Mouse (Mus musculus) MEL (cell line): ENCODE results near the gene Emp2. TPM values are rescaled to one million over a fixed set of nuclear protein-coding genes. Genes with fewer than 3 reads are reported as not detected.

ENCODE experiments used
- DNase-seq: peaks from one replicate; pipeline ENCODE4 v3.0.0; 2011; ENCODE audit warnings: low read depth, low spot score
- H3K27ac ChIP-seq: 2 replicates; pipeline ENCODE4 v1.5.1; 2012; ENCODE audit warnings: low read depth, mild to moderate bottlenecking, control low read depth, low read length, moderate library complexity; ENCODE audit not compliant: control insufficient read depth
- H3K27me3 ChIP-seq, 2 experiments: fragments of 150-350 bp in 1 of 2; sonication (generic) in 1 of 2; 2 replicates each; pipeline ENCODE4 v1.6.1; 2012; ENCODE audit warnings: low read length in 2 of 2, mild to moderate bottlenecking in 2 of 2, improper control_type of control experiment in 1 of 2, moderate library complexity in 1 of 2; ENCODE audit not compliant: insufficient read depth in 2 of 2, control insufficient read depth in 1 of 2
- H3K36me3 ChIP-seq, 2 experiments: 2 replicates each; pipeline ENCODE4 v1.6.1; 2012 to 2014; ENCODE audit warnings: low read length in 2 of 2, improper control_type of control experiment in 1 of 2, inconsistent platforms in 1 of 2, mild to moderate bottlenecking in 1 of 2; ENCODE audit not compliant: insufficient read depth in 2 of 2, control insufficient read depth in 1 of 2
- H3K4me1 ChIP-seq, 2 experiments: fragments of 150-350 bp in 1 of 2; sonication (generic) in 1 of 2; 2 replicates each; pipeline ENCODE4 v1.6.1; 2012; ENCODE audit warnings: low read length in 2 of 2, improper control_type of control experiment in 1 of 2, mild to moderate bottlenecking in 1 of 2; ENCODE audit not compliant: insufficient read depth in 2 of 2, control insufficient read depth in 1 of 2
- H3K4me3 ChIP-seq, 2 experiments: fragments of 150-350 bp in 1 of 2; sonication (generic) in 1 of 2; 2 replicates each; pipeline ENCODE4 v1.5.1; 2012; ENCODE audit warnings: low read depth in 2 of 2, low read length in 2 of 2, mild to moderate bottlenecking in 2 of 2, moderate library complexity in 2 of 2, control low read depth in 1 of 2, improper control_type of control experiment in 1 of 2; ENCODE audit not compliant: control insufficient read depth in 1 of 2, insufficient read depth in 1 of 2
- H3K79me2 ChIP-seq: 2 replicates; pipeline ENCODE4 v1.6.1; 2012; ENCODE audit warnings: mild to moderate bottlenecking, low read length, moderate library complexity; ENCODE audit not compliant: control insufficient read depth, poor library complexity, insufficient read depth
- H3K9ac ChIP-seq: 2 replicates; pipeline ENCODE4 v1.6.1; 2012; ENCODE audit warnings: low read depth, mild to moderate bottlenecking, control low read depth, low read length, moderate library complexity; ENCODE audit not compliant: control insufficient read depth, poor library complexity, severe bottlenecking
- H3K9me3 ChIP-seq: fragments of 150-350 bp; sonication (generic); replicated peaks from 2 replicates; pipeline ENCODE4 v1.6.1; 2012; ENCODE audit warnings: mild to moderate bottlenecking, low read length, improper control_type of control experiment, moderate library complexity; ENCODE audit not compliant: insufficient read depth
- CHD1 ChIP-seq: IDR thresholded peaks from 2 replicates; pipeline ENCODE4 v1.6.1; 2012; ENCODE audit warnings: low read depth, mild to moderate bottlenecking, inconsistent platforms, low read length, improper control_type of control experiment
- E2F4 ChIP-seq: IDR thresholded peaks from 2 replicates; pipeline ENCODE4 v1.6.1; 2011; ENCODE audit warnings: low read depth, low read length, improper control_type of control experiment, borderline replicate concordance
- HCFC1 ChIP-seq: IDR thresholded peaks from 2 replicates; pipeline ENCODE4 v1.6.1; 2012; ENCODE audit warnings: low read depth, mild to moderate bottlenecking, inconsistent platforms, low read length, improper control_type of control experiment, moderate library complexity
- JUND ChIP-seq: IDR thresholded peaks from 2 replicates; pipeline ENCODE4 v1.6.1; 2011; ENCODE audit warnings: low read depth, mild to moderate bottlenecking, improper control_type of control experiment, low read length
- KAT2A ChIP-seq: conservative IDR thresholded peaks from 2 replicates; pipeline ENCODE4 v1.6.1; 2012; ENCODE audit warnings: low read depth, low read length, improper control_type of control experiment, inconsistent platforms
- MAX ChIP-seq: IDR thresholded peaks from 2 replicates; pipeline ENCODE4 v1.6.1; 2011; ENCODE audit warnings: low read length, improper control_type of control experiment
- MAZ ChIP-seq: IDR thresholded peaks from 2 replicates; pipeline ENCODE4 v1.6.1; 2012; ENCODE audit warnings: low read depth, mild to moderate bottlenecking, inconsistent platforms, low read length, improper control_type of control experiment
- MXI1 ChIP-seq: IDR thresholded peaks from 2 replicates; pipeline ENCODE4 v1.6.1; 2011; ENCODE audit warnings: mild to moderate bottlenecking, low read depth, low read length, improper control_type of control experiment
- MYB ChIP-seq: IDR thresholded peaks from 2 replicates; pipeline ENCODE4 v1.6.1; 2011; ENCODE audit warnings: mild to moderate bottlenecking, low read depth, low read length, improper control_type of control experiment
- POLR2A ChIP-seq, 2 experiments: IDR thresholded peaks; 2 replicates each; pipeline ENCODE4 v1.6.1; 2011 to 2012; ENCODE audit warnings: low read length in 2 of 2, mild to moderate bottlenecking in 2 of 2, control low read depth in 1 of 2, improper control_type of control experiment in 1 of 2, low read depth in 1 of 2, moderate library complexity in 1 of 2; ENCODE audit not compliant: control insufficient read depth in 1 of 2, insufficient read depth in 1 of 2, poor library complexity in 1 of 2
- POLR2AphosphoS2 ChIP-seq: IDR thresholded peaks from 2 replicates; pipeline ENCODE4 v1.6.1; 2011; ENCODE audit warnings: low read length, improper control_type of control experiment
- POLR2AphosphoS5 ChIP-seq: IDR thresholded peaks from 2 replicates; pipeline ENCODE4 v1.6.1; 2012; ENCODE audit warnings: low read depth, borderline replicate concordance, mild to moderate bottlenecking, inconsistent platforms, low read length, moderate library complexity, mixed read lengths
- RAD21 ChIP-seq: IDR thresholded peaks from 2 replicates; pipeline ENCODE4 v1.6.1; 2011; ENCODE audit warnings: mild to moderate bottlenecking, low read depth, low read length, improper control_type of control experiment
- SMC3 ChIP-seq: IDR thresholded peaks from 2 replicates; pipeline ENCODE4 v1.6.1; 2011; ENCODE audit warnings: low read depth, low read length, improper control_type of control experiment
- TBP ChIP-seq: IDR thresholded peaks from 2 replicates; pipeline ENCODE4 v1.8.0; 2011; ENCODE audit warnings: low read depth, low read length, improper control_type of control experiment
- TCF12 ChIP-seq: IDR thresholded peaks from 2 replicates; pipeline ENCODE4 v1.6.1; 2014; ENCODE audit warnings: low read depth, mild to moderate bottlenecking, inconsistent platforms, low read length, improper control_type of control experiment, moderate library complexity
- USF1 ChIP-seq: IDR thresholded peaks from 2 replicates; pipeline ENCODE4 v1.6.1; 2014; ENCODE audit warnings: low read depth, mild to moderate bottlenecking, inconsistent platforms, low read length, improper control_type of control experiment, moderate library complexity
- USF2 ChIP-seq, 2 experiments: IDR thresholded peaks; 2 replicates each; pipeline ENCODE4 v1.6.1; 2011 to 2012; ENCODE audit warnings: improper control_type of control experiment in 2 of 2, low read length in 2 of 2, borderline replicate concordance in 1 of 2, inconsistent platforms in 1 of 2, low read depth in 1 of 2, mild to moderate bottlenecking in 1 of 2; ENCODE audit not compliant: insufficient read depth in 1 of 2
- ZMIZ1 ChIP-seq: IDR thresholded peaks from 2 replicates; pipeline ENCODE4 v1.6.1; 2012; ENCODE audit warnings: low read depth, mild to moderate bottlenecking, inconsistent platforms, low read length, improper control_type of control experiment, moderate library complexity
- ZNF384 ChIP-seq: IDR thresholded peaks from 2 replicates; pipeline ENCODE4 v1.6.1; 2012; ENCODE audit warnings: low read depth, mild to moderate bottlenecking, inconsistent platforms, low read length, improper control_type of control experiment
- polyA plus RNA-seq, 2 experiments: library from polyadenylated mRNA; stranded (reverse) in 1 of 2; unstranded in 1 of 2; fragments of >175 nt in 1 of 2; fragments of >200 nt in 1 of 2; gene quantifications; 2 replicates each; pipeline versions ENCODE4 v1.2.1 to v1.2.4; 2012; ENCODE audit warnings: low replicate concordance in 2 of 2, low read depth in 1 of 2; ENCODE audit not compliant: insufficient read length in 2 of 2, insufficient read depth in 1 of 2, missing spikeins in 1 of 2
- total RNA-seq: library from RNA; depleted of rRNA; stranded (reverse); fragments of 300-350 nt; gene quantifications from 2 replicates; pipeline ENCODE4 v1.2.3, GENCODE M21; 2012

Gene Emp2
- total and polyA plus RNA-seq, 3 experiments: not detected

GRCm38 (mm10) chr16:10349876-10350275 lies 36.1 kb upstream of the Emp2 start:
- no peak overlapping the region for H3K4me3 ChIP-seq
- H3K27ac ChIP-seq: no peak overlapping the region
- DNase-seq: no peak
- no peaks in the 10 kb centered on the region for H3K36me3 ChIP-seq
- no peak overlapping the region for H3K9ac ChIP-seq
- no peaks in the 10 kb centered on the region for H3K79me2 ChIP-seq
- no peaks in the 10 kb centered on the region for H3K9me3 ChIP-seq
- TF ChIP-seq JUND (no peak), SMC3 (no peak), MYB (no peak), KAT2A (no peak), POLR2AphosphoS2 (no peak), TCF12 (no peak), POLR2A (IDR thresholded peaks at IDR 0.05; ENCODE audit: control insufficient read depth in 1 of 2, insufficient read depth in 1 of 2, low read depth in 1 of 2, low read length in 2 of 2, poor library complexity in 1 of 2) (no peak), USF2 (IDR thresholded peaks at IDR 0.05; ENCODE audit: borderline replicate concordance in 1 of 2, insufficient read depth in 1 of 2, low read depth in 1 of 2, low read length in 2 of 2) (no peak)
- no peaks in the 10 kb centered on the region for H3K27me3 ChIP-seq
- no peaks in the 10 kb centered on the region for H3K4me1 ChIP-seq

GRCm38 (mm10) chr16:10349436-10349835 lies 35.7 kb upstream of the Emp2 start:
- Histone ChIP-seq H3K9ac (no peak overlapping the region), H3K27ac (no peak overlapping the region), H3K9me3 (no peaks in the 10 kb centered on the region), H3K79me2 (no peaks in the 10 kb centered on the region), H3K4me1 (no peaks in the 10 kb centered on the region), H3K27me3 (no peaks in the 10 kb centered on the region), H3K4me3 (no peak overlapping the region), H3K36me3 (no peaks in the 10 kb centered on the region)
- no peak for DNase-seq
- no peak for TF ChIP-seq KAT2A
- TF ChIP-seq HCFC1: no peak
- TF ChIP-seq POLR2AphosphoS5: no peak
- no peak for TF ChIP-seq MAX
- TF ChIP-seq E2F4: no peak
- TF ChIP-seq JUND: no peak
- TF ChIP-seq ZMIZ1: no peak
- TF ChIP-seq MAZ: no peak
- TF ChIP-seq CHD1: no peak
- TF ChIP-seq RAD21: no peak
- no peak for TF ChIP-seq USF1
- TF ChIP-seq MXI1: no peak
- TF ChIP-seq ZNF384: no peak
- TF ChIP-seq TBP: no peak
- TF ChIP-seq POLR2A (IDR thresholded peaks at IDR 0.05; ENCODE audit: control insufficient read depth in 1 of 2, insufficient read depth in 1 of 2, low read depth in 1 of 2, low read length in 2 of 2, poor library complexity in 1 of 2): no peak
